Mouse (Mus musculus) megakaryocyte, embryonic 14.5 days (primary cell): Measurements from ENCODE around the gene Cyba. TPM values are rescaled to one million over a fixed set of nuclear protein-coding genes. Genes with fewer than 3 reads are reported as not detected.

Source experiments
- H3K27me3 ChIP-seq: replicated peaks from 2 replicates; pipeline ENCODE3; 2012; ENCODE audit warnings: inconsistent platforms
- H3K36me3 ChIP-seq: replicated peaks from 2 replicates; pipeline ENCODE3; 2012; ENCODE audit warnings: low read length, inconsistent platforms, mixed read lengths
- H3K4me1 ChIP-seq: 2 replicates; pipeline ENCODE4 v1.6.1; 2012; ENCODE audit warnings: inconsistent platforms
- H3K4me3 ChIP-seq: replicated peaks from 2 replicates; pipeline ENCODE3; 2012; ENCODE audit warnings: moderate library complexity, mild to moderate bottlenecking, inconsistent platforms
- H3K9me3 ChIP-seq: 2 replicates; pipeline ENCODE4 v1.6.1; 2012; ENCODE audit warnings: inconsistent platforms
- FLI1 ChIP-seq: IDR thresholded peaks from 2 replicates; pipeline ENCODE4 v1.6.1; 2012; ENCODE audit warnings: low read length, inconsistent platforms, mixed read lengths
- GATA1 ChIP-seq: IDR thresholded peaks from 3 replicates; pipeline ENCODE4 v1.6.1; 2012; ENCODE audit warnings: mixed read lengths, low read length, inconsistent platforms, borderline replicate concordance
- polyA plus RNA-seq: library from polyadenylated mRNA; stranded (reverse); fragments of >175 nt; gene quantifications from 2 replicates; pipeline ENCODE4 v1.2.3, GENCODE M21; 2012; ENCODE audit warnings: low replicate concordance; ENCODE audit not compliant: insufficient read depth

Gene Cyba
- polyA plus RNA-seq, 1 experiment: 3,699 TPM

GRCm38 (mm10) chr8:122452154-122452553 is 19.4 kb upstream of the Cyba start:
- Histone ChIP-seq H3K9me3 (no peaks in the 10 kb centered on the region), H3K4me3 (no peak overlapping the region), H3K27me3 (peaks cover 51% of the 10 kb centered on the region), H3K4me1 (peaks cover 37% of the 10 kb centered on the region), H3K36me3 (peaks cover 35% of the 10 kb centered on the region)
- TF ChIP-seq GATA1: no peak
- TF ChIP-seq FLI1: no peak

GRCm38 (mm10) chr8:122451161-122451703 is 18.5 kb upstream of the Cyba start:
- Histone ChIP-seq H3K9me3 (no peaks in the 10 kb centered on the region), H3K27me3 (peaks cover 51% of the 10 kb centered on the region), H3K36me3 (peaks cover 26% of the 10 kb centered on the region), H3K4me1 (peaks cover 36% of the 10 kb centered on the region), H3K4me3 (no peak overlapping the region)
- TF ChIP-seq FLI1 (no peak), GATA1 (no peak)

GRCm38 (mm10) chr8:122445203-122445602 is 12.5 kb upstream of the Cyba start:
- H3K27me3 ChIP-seq: peaks cover 29% of the 10 kb centered on the region
- TF ChIP-seq FLI1 (no peak), GATA1 (no peak)
- H3K9me3 ChIP-seq: no peaks in the 10 kb centered on the region
- peaks cover 19% of the 10 kb centered on the region for H3K36me3 ChIP-seq
- H3K4me3 ChIP-seq: peak overlapping the region; percentile 96
- peaks cover 58% of the 10 kb centered on the region for H3K4me1 ChIP-seq

- Histone ChIP-seq H3K4me3 (peak overlapping the region; percentile 96), H3K4me1 (peaks cover 68% of the 10 kb centered on the region), H3K27me3 (peaks cover 22% of the 10 kb centered on the region), H3K9me3 (no peaks in the 10 kb centered on the region), H3K36me3 (peaks cover 29% of the 10 kb centered on the region)
- TF ChIP-seq GATA1 (no peak), FLI1 (no peak)
These were observed 11.5 kb upstream of the Cyba start for GRCm38 (mm10) chr8:122444058-122444748.

GRCm38 (mm10) chr8:122443262-122444006 is 10.7 kb upstream of the Cyba start, which contains the start of gene Mvd:
Mvd (minus strand) TSS chr8:122443422.
- H3K36me3 ChIP-seq: peaks cover 36% of the 10 kb centered on the region
- H3K9me3 ChIP-seq: no peaks in the 10 kb centered on the region
- peaks cover 15% of the 10 kb centered on the region for H3K27me3 ChIP-seq
- H3K4me1 ChIP-seq: peaks cover 70% of the 10 kb centered on the region
- TF ChIP-seq FLI1: no peak
- TF ChIP-seq GATA1: no peak
- H3K4me3 ChIP-seq: peak within 1 kb of the TSS; percentile 96

GRCm38 (mm10) chr8:122442781-122443180 is 10.1 kb upstream of the Cyba start:
- Histone ChIP-seq H3K9me3 (no peaks in the 10 kb centered on the region), H3K4me1 (peaks cover 76% of the 10 kb centered on the region), H3K4me3 (peak overlapping the region; percentile 96), H3K27me3 (peaks cover 12% of the 10 kb centered on the region), H3K36me3 (peaks cover 43% of the 10 kb centered on the region)
- TF ChIP-seq GATA1: no peak
- no peak for TF ChIP-seq FLI1

GRCm38 (mm10) chr8:122442356-122442755 is 9.6 kb upstream of the Cyba start:
- Histone ChIP-seq H3K4me3 (peak overlapping the region; percentile 96), H3K4me1 (peaks cover 81% of the 10 kb centered on the region), H3K36me3 (peaks cover 47% of the 10 kb centered on the region), H3K9me3 (no peaks in the 10 kb centered on the region), H3K27me3 (peaks cover 10% of the 10 kb centered on the region)
- TF ChIP-seq FLI1 (no peak), GATA1 (no peak)

GRCm38 (mm10) chr8:122441326-122441725 is 8.6 kb upstream of the Cyba start:
- Histone ChIP-seq H3K36me3 (peaks cover 57% of the 10 kb centered on the region), H3K4me1 (peaks cover 85% of the 10 kb centered on the region), H3K27me3 (peaks cover under 1% of the 10 kb centered on the region), H3K4me3 (peak overlapping the region; percentile 78), H3K9me3 (no peaks in the 10 kb centered on the region)
- TF ChIP-seq FLI1 (no peak), GATA1 (no peak)

- Histone ChIP-seq H3K9me3 (no peaks in the 10 kb centered on the region), H3K4me1 (peaks cover 81% of the 10 kb centered on the region), H3K4me3 (peak overlapping the region; percentile 64), H3K27me3 (no peaks in the 10 kb centered on the region), H3K36me3 (peaks cover 73% of the 10 kb centered on the region)
- no peak for TF ChIP-seq FLI1
- TF ChIP-seq GATA1: no peak
These were observed 6.6 kb upstream of the Cyba start for GRCm38 (mm10) chr8:122439336-122439735.
